Mouse (Mus musculus) c-Kit-positive CD71-positive TER-119-negative erythroid progenitor cells, embryonic 14.5 days (primary cell): ENCODE measurements around the gene 1700102P08Rik.

ENCODE experiments used
- DNase-seq: peaks from one replicate; pipeline ENCODE4 v3.0.0-alpha.2; 2013; ENCODE audit warnings: low read depth

The 1700102P08Rik gene

GRCm38 (mm10) chr9:108411381-108411942, 18.9 kb downstream of the 1700102P08Rik start:
- no peak for DNase-seq

GRCm38 (mm10) chr9:108412221-108412620, 19.6 kb downstream of the 1700102P08Rik start:
- DNase-seq, result peak; percentile 27

GRCm38 (mm10) chr9:108428384-108428783, 35.8 kb downstream of the 1700102P08Rik start, which contains the start of gene Ccdc36:
Gene Ccdc36, minus strand, starts transcription at chr9:108428484.
- DNase-seq, result no peak

- no peak for DNase-seq
Observed at GRCm38 (mm10) chr9:108431431-108432067, 38.9 kb downstream of the 1700102P08Rik start.

- no peak for DNase-seq
Observed at GRCm38 (mm10) chr9:108436182-108436581, 43.6 kb downstream of the 1700102P08Rik start, which contains the start of gene BC048562. Gene BC048562, plus strand, starts transcription at chr9:108436482.

- no peak for DNase-seq
Observed at GRCm38 (mm10) chr9:108439176-108439575, 46.6 kb downstream of the 1700102P08Rik start.

GRCm38 (mm10) chr9:108440485-108440884, 47.9 kb downstream of the 1700102P08Rik start:
- DNase-seq, result no peak

- no peak for DNase-seq
Observed at GRCm38 (mm10) chr9:108441236-108441919, 48.8 kb downstream of the 1700102P08Rik start.

- DNase-seq, result no peak
Observed at GRCm38 (mm10) chr9:108445125-108445524, 52.5 kb downstream of the 1700102P08Rik start.

GRCm38 (mm10) chr9:108449860-108450259, 57.3 kb downstream of the 1700102P08Rik start:
- DNase-seq, result no peak

- DNase-seq, result no peak
Observed at GRCm38 (mm10) chr9:108450292-108451169, 57.9 kb downstream of the 1700102P08Rik start.

- DNase-seq, result no peak
Observed at GRCm38 (mm10) chr9:108451170-108451493, 58.5 kb downstream of the 1700102P08Rik start.

GRCm38 (mm10) chr9:108451519-108452160, 59.0 kb downstream of the 1700102P08Rik start:
- DNase-seq, result no peak

GRCm38 (mm10) chr9:108452291-108452906, 59.8 kb downstream of the 1700102P08Rik start:
- peak; percentile 89 for DNase-seq

- no peak for DNase-seq
Observed at GRCm38 (mm10) chr9:108452911-108453310, 60.3 kb downstream of the 1700102P08Rik start.

- DNase-seq, result no peak
Observed at GRCm38 (mm10) chr9:108453458-108453857, 60.9 kb downstream of the 1700102P08Rik start.

GRCm38 (mm10) chr9:108454429-108454828, 61.8 kb downstream of the 1700102P08Rik start:
- no peak for DNase-seq

GRCm38 (mm10) chr9:108455747-108456571, 63.4 kb downstream of the 1700102P08Rik start:
- DNase-seq, result no peak

GRCm38 (mm10) chr9:108456953-108457352, 64.3 kb downstream of the 1700102P08Rik start:
- DNase-seq, result no peak

GRCm38 (mm10) chr9:108459939-108460318, 67.3 kb downstream of the 1700102P08Rik start:
- DNase-seq, result no peak
